Mouse (Mus musculus) G1E (cell line): ENCODE measurements around the gene Ppm1h. TPM values are rescaled to one million over a fixed set of nuclear protein-coding genes. Genes with fewer than 3 reads are reported as not detected.

ENCODE experiments used
- ATAC-seq: 2 replicates; pipeline ENCODE4 v1.8.0; 2016; ENCODE audit warnings: mild to moderate bottlenecking; ENCODE audit not compliant: insufficient number of reproducible peaks, poor library complexity, low FRiP score, severe bottlenecking; ENCODE audit errors: extremely low read depth
- DNase-seq: peaks from one replicate; pipeline ENCODE4 v3.0.0; 2012; ENCODE audit warnings: low spot score
- H3K27me3 ChIP-seq: 2 replicates; pipeline ENCODE4 v1.6.1; 2012; ENCODE audit warnings: mild to moderate bottlenecking, low read length, inconsistent platforms; ENCODE audit not compliant: insufficient read depth
- H3K36me3 ChIP-seq: replicated peaks from 2 replicates; pipeline ENCODE3; 2012; ENCODE audit warnings: mild to moderate bottlenecking, inconsistent platforms
- H3K4me1 ChIP-seq: 2 replicates; pipeline ENCODE4 v1.6.1; 2012; ENCODE audit warnings: low read depth, low read length, inconsistent platforms, mixed read lengths; ENCODE audit not compliant: insufficient read depth
- H3K4me3 ChIP-seq: 2 replicates; pipeline ENCODE4 v1.5.1; 2012; ENCODE audit warnings: low read depth, mild to moderate bottlenecking, inconsistent platforms, low read length, moderate library complexity, mixed read lengths
- H3K9me3 ChIP-seq: replicated peaks from 2 replicates; pipeline ENCODE4 v1.6.1; 2012; ENCODE audit warnings: inconsistent platforms
- CTCF ChIP-seq: IDR thresholded peaks from 2 replicates; pipeline ENCODE4 v1.5.1; 2012; ENCODE audit warnings: low read depth, low read length, inconsistent platforms, mixed read lengths
- GATA1 ChIP-seq: IDR thresholded peaks from 2 replicates; pipeline ENCODE4 v1.6.1; 2012; ENCODE audit warnings: borderline replicate concordance, low read length, inconsistent platforms, mixed read lengths
- GATA2 ChIP-seq: IDR thresholded peaks from 2 replicates; pipeline ENCODE4 v1.6.1; 2012; ENCODE audit warnings: low read depth, low read length, inconsistent platforms, borderline replicate concordance
- POLR2AphosphoS5 ChIP-seq: IDR thresholded peaks from 2 replicates; pipeline ENCODE4 v1.6.1; 2012; ENCODE audit warnings: low read depth, low read length, inconsistent platforms; ENCODE audit not compliant: insufficient replicate concordance
- TAL1 ChIP-seq: conservative IDR thresholded peaks from 2 replicates; pipeline ENCODE4 v1.6.1; 2012; ENCODE audit warnings: low read depth, low read length, inconsistent platforms, mixed read lengths
- polyA plus RNA-seq: library from polyadenylated mRNA; stranded (reverse); fragments of >175 nt; gene quantifications from 2 replicates; pipeline ENCODE4 v1.2.3, GENCODE M21; 2012
- total RNA-seq, 2 experiments: library from RNA; stranded (forward) in 1 of 2; stranded (reverse) in 1 of 2; fragments of 200-1000 nt in 1 of 2; fragments of >200 nt in 1 of 2; fragmentation: Nextera tagmentation in 1 of 2; gene quantifications; 2 replicates each; pipeline ENCODE4 v1.2.3; 2014 to 2017

The Ppm1h gene
- total and polyA plus RNA-seq, 3 experiments = 0.27 TPM; not detected in 2

DNA sequence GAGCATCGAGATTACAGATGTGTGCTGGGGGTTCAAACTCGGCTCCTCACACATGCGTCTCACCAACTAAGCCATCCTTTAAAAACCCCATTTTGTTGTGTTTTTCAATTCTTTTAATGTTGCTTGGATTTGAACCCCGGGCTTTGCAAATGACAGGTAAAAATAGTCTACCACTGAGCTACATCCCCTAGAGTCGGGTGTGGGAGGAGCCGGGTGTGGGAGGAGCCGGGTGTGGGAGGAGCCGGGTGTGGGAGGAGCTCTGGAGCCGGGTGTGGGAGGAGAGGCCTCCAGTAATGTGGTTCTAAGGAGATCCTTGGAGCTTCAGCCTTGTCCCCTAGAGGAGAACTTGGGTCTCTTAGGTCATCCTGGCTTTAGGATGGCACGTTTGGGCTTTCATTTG, 152.1 kb downstream of the Ppm1h start:
- H3K27me3 ChIP-seq = no peaks in the 10 kb centered on the region
- no peaks in the 10 kb centered on the region for H3K36me3 ChIP-seq
- ATAC-seq = no peak
- TF ChIP-seq TAL1 = no peak
- no peak for TF ChIP-seq POLR2AphosphoS5
- TF ChIP-seq GATA2 = no peak
- TF ChIP-seq GATA1 = no peak
- TF ChIP-seq CTCF = no peak
- peaks cover 9% of the 10 kb centered on the region for H3K9me3 ChIP-seq
- H3K4me1 ChIP-seq = no peaks in the 10 kb centered on the region
- no peak for DNase-seq
- H3K4me3 ChIP-seq = no peak overlapping the region

GRCm38 (mm10) chr10:122842014-122842413, 163.5 kb downstream of the Ppm1h start:
- Histone ChIP-seq H3K27me3 (no peaks in the 10 kb centered on the region), H3K36me3 (no peaks in the 10 kb centered on the region), H3K4me3 (no peak overlapping the region), H3K4me1 (no peaks in the 10 kb centered on the region), H3K9me3 (peaks cover 32% of the 10 kb centered on the region)
- DNase-seq = no peak
- TF ChIP-seq GATA1 = no peak
- TF ChIP-seq TAL1 = no peak
- TF ChIP-seq CTCF = no peak
- TF ChIP-seq GATA2 = no peak
- TF ChIP-seq POLR2AphosphoS5 = no peak
- ATAC-seq = no peak

DNA sequence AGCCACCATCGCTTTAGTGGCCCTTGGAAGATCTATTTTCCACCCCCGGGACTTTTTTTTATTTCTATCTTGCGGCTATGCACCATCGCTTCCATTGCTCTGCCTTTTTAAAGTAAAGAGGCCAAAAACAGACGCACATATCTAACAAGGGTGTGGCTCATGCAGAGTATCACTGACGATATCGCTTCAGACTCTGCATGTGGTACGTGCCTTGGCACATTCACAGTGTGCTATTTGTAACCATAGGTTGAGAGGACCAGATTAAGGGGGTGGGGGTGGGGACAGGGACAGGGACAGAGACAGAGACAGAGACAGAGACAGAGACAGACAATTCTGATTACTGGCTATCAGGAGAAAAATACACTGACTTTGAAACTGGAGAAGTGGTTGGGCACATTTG, 164.4 kb downstream of the Ppm1h start:
- H3K27me3 ChIP-seq = no peaks in the 10 kb centered on the region
- no peak overlapping the region for H3K4me3 ChIP-seq
- DNase-seq = no peak
- TF ChIP-seq POLR2AphosphoS5 = no peak
- no peak for TF ChIP-seq CTCF
- no peak for TF ChIP-seq GATA1
- TF ChIP-seq GATA2 = no peak
- no peak for TF ChIP-seq TAL1
- H3K36me3 ChIP-seq = no peaks in the 10 kb centered on the region
- H3K9me3 ChIP-seq = peaks cover 40% of the 10 kb centered on the region
- no peaks in the 10 kb centered on the region for H3K4me1 ChIP-seq
- ATAC-seq = no peak

DNA sequence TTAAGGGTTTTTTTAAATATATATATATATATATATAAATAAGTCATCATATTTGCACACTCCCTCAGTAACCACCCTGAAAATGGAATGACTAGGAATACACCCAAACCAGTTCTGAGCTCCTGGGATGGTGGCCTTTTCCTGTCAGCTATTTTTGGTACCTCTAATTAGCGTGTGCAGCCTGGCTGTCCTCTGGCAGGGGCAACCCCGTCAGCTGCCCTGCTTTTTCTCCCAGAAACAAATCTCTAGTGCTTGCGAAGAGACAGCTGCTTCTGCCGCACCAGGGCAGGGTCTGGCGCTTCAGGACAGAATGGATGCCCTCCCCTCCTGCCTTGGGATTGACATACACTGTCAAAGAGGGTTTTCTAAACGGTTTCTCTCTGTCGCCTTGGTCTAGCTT, 166.9 kb downstream of the Ppm1h start:
- TF ChIP-seq GATA2 = no peak
- no peaks in the 10 kb centered on the region for H3K36me3 ChIP-seq
- peaks cover 49% of the 10 kb centered on the region for H3K9me3 ChIP-seq
- DNase-seq (no peak), ATAC-seq (no peak)
- no peak overlapping the region for H3K4me3 ChIP-seq
- no peaks in the 10 kb centered on the region for H3K4me1 ChIP-seq
- H3K27me3 ChIP-seq = no peaks in the 10 kb centered on the region

- no peak for TF ChIP-seq GATA1
- no peak for TF ChIP-seq TAL1
- TF ChIP-seq GATA2 = no peak
- no peak for TF ChIP-seq POLR2AphosphoS5
- no peak for TF ChIP-seq CTCF
- ATAC-seq (no peak), DNase-seq (no peak)
Observed at GRCm38 (mm10) chr10:122846476-122846875, 167.9 kb downstream of the Ppm1h start.

GRCm38 (mm10) chr10:122848020-122848457, 169.5 kb downstream of the Ppm1h start:
- H3K4me1 ChIP-seq = no peaks in the 10 kb centered on the region

More at GRCm38 (mm10) chr10:122846476-122846875, 167.9 kb downstream of the Ppm1h start:
- H3K36me3 ChIP-seq = no peaks in the 10 kb centered on the region
- no peak overlapping the region for H3K4me3 ChIP-seq
- H3K9me3 ChIP-seq = peaks cover 48% of the 10 kb centered on the region
- no peaks in the 10 kb centered on the region for H3K4me1 ChIP-seq
- H3K27me3 ChIP-seq = no peaks in the 10 kb centered on the region

More at GRCm38 (mm10) chr10:122848020-122848457, 169.5 kb downstream of the Ppm1h start:
- Histone ChIP-seq H3K36me3 (no peaks in the 10 kb centered on the region), H3K27me3 (no peaks in the 10 kb centered on the region), H3K9me3 (peaks cover 51% of the 10 kb centered on the region), H3K4me3 (peak overlapping the region; percentile 16; the same call in 1 of the 2 replicates)
- ATAC-seq (no peak), DNase-seq (no peak)
- no peak for TF ChIP-seq GATA1
- TF ChIP-seq TAL1 = no peak
- TF ChIP-seq POLR2AphosphoS5 = no peak
- no peak for TF ChIP-seq GATA2
